Mouse (Mus musculus) lung, postnatal 10 days (tissue): ENCODE measurements around the gene Abtb2.

Source experiments
- DNase-seq: peaks from one replicate; pipeline ENCODE4 v3.0.0; 2021

The Abtb2 gene

GRCm38 (mm10) chr2:103586423-103586822 lies 20.3 kb downstream of the Abtb2 start:
- DNase-seq, result no peak

- no peak for DNase-seq
These were observed 22.7 kb downstream of the Abtb2 start for GRCm38 (mm10) chr2:103588776-103589175.

DNA sequence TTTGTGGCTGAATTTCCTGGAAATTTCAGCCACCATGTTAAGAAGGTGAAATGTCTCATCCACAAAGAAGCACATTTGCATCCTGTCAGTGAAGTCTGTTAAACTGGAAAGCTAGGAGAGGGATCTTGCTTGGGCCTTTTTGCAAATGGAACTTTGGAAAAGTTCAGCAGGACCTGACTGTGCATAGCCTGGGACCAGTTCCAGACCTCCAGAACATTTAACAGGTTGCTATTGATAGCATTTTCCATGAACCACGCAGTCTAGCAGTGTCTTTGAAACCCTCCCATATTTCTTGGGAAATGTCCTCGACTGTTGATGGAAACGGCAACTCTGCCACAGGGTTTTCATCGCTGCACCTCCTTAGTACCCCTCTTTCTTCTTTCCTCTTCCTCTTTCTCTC lies 23.3 kb downstream of the Abtb2 start:
- no peak for DNase-seq

- DNase-seq, result no peak
These were observed 24.5 kb downstream of the Abtb2 start for GRCm38 (mm10) chr2:103590645-103591044.

DNA sequence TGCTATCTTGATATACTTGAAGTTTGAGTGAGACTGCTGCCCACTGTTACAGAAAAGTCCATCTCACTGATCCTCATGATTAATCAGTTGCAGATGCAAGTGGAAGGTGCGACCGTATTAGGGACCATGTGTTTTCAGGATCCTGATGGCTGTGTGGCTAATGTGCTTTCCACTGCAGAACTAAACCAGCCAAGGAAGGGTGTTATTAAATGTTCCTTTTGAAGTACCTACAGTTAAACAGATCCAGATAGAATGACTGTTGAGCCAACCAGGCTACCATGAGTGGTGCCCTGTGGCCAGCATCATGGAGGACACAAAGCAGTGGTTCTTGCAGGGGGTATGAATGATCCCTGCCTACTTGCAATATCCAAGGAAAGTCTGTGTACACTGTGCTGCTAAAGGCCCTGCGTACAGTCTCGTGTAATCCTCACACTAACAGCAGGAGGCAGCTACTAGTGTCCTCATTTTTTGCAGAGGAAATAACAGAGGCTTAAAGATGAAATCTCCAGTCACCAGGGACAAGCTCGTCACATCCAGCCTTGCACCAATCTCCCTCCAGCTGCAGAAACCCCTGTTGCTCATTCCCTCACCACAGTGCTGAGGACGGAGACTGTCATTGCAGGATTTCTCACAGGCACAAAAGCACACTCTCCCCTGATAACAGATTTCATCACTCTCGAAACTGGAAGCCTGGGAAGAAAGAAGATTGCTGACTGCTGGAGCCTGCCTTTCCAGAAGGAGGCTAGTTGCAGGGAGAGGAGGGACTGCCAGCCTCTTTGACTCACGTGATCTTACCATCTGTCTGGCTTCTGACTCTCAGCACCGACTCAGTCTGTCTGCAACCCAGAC lies 25.9 kb downstream of the Abtb2 start:
- peak; percentile 53 for DNase-seq

DNA sequence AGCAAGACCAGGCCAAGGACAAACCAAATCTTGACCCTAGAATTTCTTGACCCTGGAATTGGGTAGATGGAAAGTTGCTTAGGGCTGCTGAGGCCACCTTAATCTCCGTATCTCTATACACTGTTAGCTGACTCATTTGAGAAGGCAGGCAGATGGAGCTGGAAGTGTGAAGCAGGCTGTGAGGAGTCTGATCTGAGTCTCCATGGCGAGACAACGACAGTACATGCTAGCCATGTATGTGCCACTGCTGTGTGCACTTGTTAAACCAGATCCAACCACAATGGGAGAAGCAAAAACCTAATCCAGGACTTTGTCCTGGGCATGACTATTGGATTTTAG lies 26.4 kb downstream of the Abtb2 start:
- no peak for DNase-seq

GRCm38 (mm10) chr2:103594592-103595011 lies 28.5 kb downstream of the Abtb2 start:
- no peak for DNase-seq

GRCm38 (mm10) chr2:103595028-103595651 lies 29.0 kb downstream of the Abtb2 start:
- DNase-seq, result no peak

DNA sequence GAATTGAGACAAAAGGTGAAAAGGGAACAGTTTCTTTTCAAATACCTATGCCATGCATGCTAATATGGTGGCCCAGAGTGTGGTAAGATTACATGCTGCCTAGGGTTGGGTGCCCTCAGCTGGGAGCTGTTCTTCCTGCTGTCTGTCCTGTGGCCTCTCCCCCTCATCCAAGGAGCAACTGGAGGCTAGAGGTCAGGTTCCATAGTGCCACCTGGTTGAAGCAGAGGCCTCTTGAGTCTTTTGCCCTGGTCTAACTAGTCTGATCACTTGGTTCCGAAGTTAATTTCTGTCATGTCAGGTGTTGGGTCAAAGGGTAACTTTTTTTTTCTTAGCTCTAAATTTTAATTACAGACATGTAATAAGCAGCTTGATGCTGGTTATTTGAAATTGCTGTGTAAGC lies 33.2 kb downstream of the Abtb2 start:
- no peak for DNase-seq

- no peak for DNase-seq
These were observed 34.2 kb downstream of the Abtb2 start for GRCm38 (mm10) chr2:103600165-103600891.

- DNase-seq, result no peak
These were observed 35.0 kb downstream of the Abtb2 start for GRCm38 (mm10) chr2:103601126-103601525.

DNA sequence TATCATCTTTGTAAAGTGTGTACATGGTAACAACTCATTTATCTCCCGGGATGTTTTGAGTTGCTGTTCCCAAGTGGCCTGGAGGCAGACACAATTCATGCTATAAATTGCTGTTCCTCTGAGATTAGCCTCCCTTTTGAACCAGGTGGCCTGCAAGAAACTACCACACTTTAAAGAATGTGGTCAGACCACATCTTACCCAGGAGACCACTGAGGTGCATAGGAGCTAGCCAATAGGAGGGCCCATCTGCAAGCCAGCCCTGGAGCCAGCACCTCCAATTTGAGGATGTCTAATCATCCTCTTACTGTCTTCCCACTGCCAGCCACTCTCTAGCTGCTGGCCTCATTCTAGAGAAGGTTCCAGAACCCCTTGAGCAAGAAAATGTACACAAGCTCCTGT lies 35.4 kb downstream of the Abtb2 start:
- no peak for DNase-seq

DNA sequence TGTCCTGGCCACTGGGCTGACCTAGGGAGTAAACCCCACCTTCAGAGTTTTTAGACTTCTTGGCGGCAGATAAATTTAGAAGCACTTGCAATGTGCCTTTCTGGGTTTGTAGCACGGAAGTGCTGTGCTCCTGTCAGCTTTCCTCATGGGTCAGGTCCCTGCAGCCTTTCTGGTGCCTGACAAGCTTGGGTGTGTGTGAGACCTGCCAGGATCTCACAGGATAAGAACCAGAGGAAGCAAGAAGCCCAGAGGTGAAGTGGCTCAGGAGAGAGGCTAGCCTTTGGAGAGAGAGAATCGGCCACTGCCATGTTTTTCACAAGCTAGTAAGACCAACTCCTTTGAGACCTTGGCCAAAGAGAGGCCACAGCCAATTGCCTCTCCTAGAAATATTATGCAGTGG lies 37.1 kb downstream of the Abtb2 start:
- DNase-seq, result no peak

- no peak for DNase-seq
These were observed 37.8 kb downstream of the Abtb2 start for GRCm38 (mm10) chr2:103603869-103604268.

- DNase-seq, result no peak
These were observed 39.8 kb downstream of the Abtb2 start for GRCm38 (mm10) chr2:103605805-103606498.

GRCm38 (mm10) chr2:103607926-103608325 lies 41.8 kb downstream of the Abtb2 start:
- peak; percentile 71 for DNase-seq

DNA sequence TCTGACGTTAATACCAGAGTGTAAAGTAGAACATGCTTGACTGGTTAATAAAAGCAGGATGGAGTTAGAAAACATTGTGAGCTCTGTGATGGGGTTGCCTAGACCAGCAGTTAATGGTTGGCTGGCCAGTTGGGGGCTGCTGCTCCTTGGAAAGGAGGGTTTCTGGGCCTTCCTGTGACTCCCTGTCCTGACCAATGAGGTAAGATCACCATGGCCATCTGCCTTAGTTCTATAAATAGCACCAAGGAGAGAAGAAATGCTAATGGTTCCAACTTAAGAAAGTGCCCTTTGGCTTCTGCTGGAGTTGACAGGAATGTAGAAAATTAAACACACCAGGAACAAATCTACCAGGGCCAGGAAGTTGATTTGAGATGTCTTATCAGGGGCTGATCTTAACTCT lies 42.8 kb downstream of the Abtb2 start:
- no peak for DNase-seq

DNA sequence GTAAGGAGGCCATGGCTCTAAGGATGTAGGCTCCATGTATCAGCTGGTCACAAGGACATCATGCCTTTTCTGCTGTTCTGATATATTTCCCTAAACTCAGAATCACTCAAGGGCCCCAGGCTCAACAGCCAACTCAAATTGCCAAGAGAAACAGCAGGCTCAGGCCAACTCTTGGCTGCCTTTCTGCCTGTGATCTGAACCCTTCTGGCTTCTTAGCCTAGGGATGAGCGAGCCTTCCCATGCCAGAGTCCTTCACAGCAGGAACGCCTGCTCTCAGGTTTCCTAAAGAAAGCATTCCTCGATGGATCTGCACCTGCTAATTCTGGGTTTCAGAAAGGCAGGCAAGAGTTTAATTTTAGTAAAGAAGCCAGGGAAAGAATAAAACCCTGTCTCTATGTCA lies 43.4 kb downstream of the Abtb2 start:
- DNase-seq, result peak; percentile 25

DNA sequence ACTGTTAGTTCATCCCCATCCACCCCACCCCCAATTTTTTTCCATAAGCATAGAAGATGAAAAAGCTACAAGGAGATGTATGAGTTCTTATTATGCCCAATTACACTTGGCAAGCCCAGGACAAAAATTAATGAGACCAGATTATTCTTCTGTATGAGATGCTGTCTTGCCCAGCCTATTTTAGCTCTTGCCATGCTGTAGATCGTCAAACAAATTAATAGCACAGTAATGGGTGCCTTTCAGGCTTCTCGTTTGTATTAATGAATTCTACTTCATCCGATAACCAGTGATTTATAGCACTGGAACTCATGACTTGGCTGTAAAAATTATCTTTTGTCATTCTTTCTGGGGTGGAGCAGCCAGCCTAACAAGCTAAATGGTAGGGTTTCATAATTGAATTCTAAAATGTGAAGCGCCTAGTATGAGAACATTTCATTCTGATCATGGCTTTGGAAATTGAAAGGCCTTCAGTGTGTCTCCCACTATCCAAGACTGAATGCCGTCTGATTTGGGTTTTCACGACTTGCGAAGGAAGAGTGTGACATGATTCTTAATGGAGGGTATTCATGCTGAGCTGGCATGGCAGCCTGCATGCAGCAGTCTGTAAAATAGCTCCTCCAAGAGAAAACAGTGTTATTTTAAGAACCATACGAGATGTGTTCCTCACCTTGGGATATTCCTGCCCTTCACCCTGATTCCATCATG lies 44.9 kb downstream of the Abtb2 start:
- DNase-seq, result no peak

DNA sequence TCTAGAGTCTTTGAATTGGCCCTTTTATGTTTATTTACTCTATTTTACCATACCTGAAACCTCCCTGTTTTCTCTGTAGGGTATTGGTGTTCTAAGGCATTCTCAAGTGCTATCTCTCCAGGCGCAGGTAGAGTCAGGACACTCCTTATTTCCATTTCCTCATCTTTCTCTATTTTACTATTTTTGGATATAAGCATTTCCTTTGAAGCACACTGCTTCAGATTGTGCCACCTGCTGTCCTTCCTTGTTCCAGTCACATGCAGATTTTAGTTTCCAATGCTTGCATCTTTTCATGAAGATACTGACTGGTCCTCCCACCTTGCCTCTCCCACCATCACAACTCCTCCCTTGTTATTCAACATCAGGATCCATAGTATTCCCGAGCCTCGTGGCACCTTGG lies 47.8 kb downstream of the Abtb2 start:
- no peak for DNase-seq

DNA sequence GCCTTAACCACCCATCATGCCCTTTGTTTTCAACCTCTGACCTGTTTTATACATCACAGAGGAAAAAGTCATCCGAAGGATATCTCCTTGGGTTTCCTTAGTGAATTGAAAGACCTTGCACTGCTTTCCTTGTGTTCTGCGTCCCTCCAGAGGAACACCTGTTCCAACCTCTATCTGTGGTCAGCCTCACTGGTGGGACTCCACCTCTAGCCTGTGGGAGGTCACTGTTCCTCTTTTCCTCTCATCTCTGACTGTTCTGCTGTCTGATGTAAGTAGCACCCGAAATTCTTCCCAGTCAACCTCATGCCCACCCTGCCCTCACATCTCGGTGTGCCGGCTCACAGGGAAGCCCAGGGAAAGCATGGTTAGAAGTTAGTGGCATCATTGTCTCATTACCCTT lies 48.9 kb downstream of the Abtb2 start:
- DNase-seq, result no peak

- no peak for DNase-seq
These were observed 52.3 kb downstream of the Abtb2 start for GRCm38 (mm10) chr2:103618407-103618806.

DNA sequence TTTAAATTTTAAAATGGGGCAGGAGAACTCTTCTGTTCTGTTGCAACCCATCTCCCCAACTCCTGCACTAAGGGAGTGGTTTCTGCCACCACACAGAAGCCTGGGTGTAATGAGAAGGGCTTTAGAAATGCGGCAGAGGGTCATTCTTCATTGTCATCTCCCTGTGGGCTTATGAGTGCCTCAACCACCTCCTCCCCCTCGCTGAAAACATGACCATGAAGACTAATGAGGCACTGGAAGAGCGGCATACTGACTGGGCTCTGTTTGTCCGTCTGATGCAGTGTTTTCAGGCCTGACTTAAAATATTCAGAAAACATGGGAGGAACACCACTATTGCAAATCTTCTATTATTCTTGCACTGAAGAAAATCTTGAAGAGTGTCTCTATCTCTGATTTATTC lies 56.8 kb downstream of the Abtb2 start:
- no peak for DNase-seq
